Mouse (Mus musculus): ENCODE measurements around the gene Fras1. TPM values are rescaled to one million over a fixed set of nuclear protein-coding genes. Genes with fewer than 3 reads are reported as not detected.

The Fras1 gene
- polyA plus RNA-seq, 1 experiment from 2014 or later, result 12.8 TPM

- H3K9me3 ChIP-seq (replicated peaks), result no peaks in the 10 kb centered on the region
- 58% methylated on average over 5 of the region's 5 CpGs for WGBS
- DNase-seq (ENCODE audit: low spot score), result no peak
- no peak overlapping the region for H3K4me3 ChIP-seq
- H3K27me3 ChIP-seq (ENCODE audit: low read depth, poor library complexity, severe bottlenecking), result no peaks in the 10 kb centered on the region
- H3K4me1 ChIP-seq, result no peaks in the 10 kb centered on the region
- no peak overlapping the region for H3K27ac ChIP-seq
- no peaks in the 10 kb centered on the region for H3K36me3 ChIP-seq
These were observed 249.0 kb downstream of the Fras1 start for GRCm38 (mm10) chr5:96622604-96623352.

- H3K36me3 ChIP-seq, result no peaks in the 10 kb centered on the region
- no peaks in the 10 kb centered on the region for H3K27me3 ChIP-seq (ENCODE audit: low read depth, poor library complexity, severe bottlenecking)
- 72% methylated on average over 8 of the region's 8 CpGs for WGBS
- no peaks in the 10 kb centered on the region for H3K9me3 ChIP-seq (replicated peaks)
- H3K4me3 ChIP-seq, result no peak overlapping the region
- H3K4me1 ChIP-seq, result no peaks in the 10 kb centered on the region
- no peak overlapping the region for H3K27ac ChIP-seq
- no peak for DNase-seq (ENCODE audit: low spot score)
These were observed 256.1 kb downstream of the Fras1 start for GRCm38 (mm10) chr5:96629851-96630250.

- 69% methylated on average over 17 of the region's 17 CpGs for WGBS
- Histone ChIP-seq H3K4me1 (no peaks in the 10 kb centered on the region), H3K4me3 (no peak overlapping the region), H3K36me3 (no peaks in the 10 kb centered on the region), H3K27me3 (ENCODE audit: low read depth, poor library complexity, severe bottlenecking) (no peaks in the 10 kb centered on the region), H3K9me3 (replicated peaks) (no peaks in the 10 kb centered on the region), H3K27ac (no peak overlapping the region)
- DNase-seq (ENCODE audit: low spot score), result no peak
These were observed 261.5 kb downstream of the Fras1 start for GRCm38 (mm10) chr5:96635146-96635862.

- Histone ChIP-seq H3K4me3 (no peak overlapping the region), H3K27me3 (ENCODE audit: low read depth, poor library complexity, severe bottlenecking) (no peaks in the 10 kb centered on the region), H3K36me3 (no peaks in the 10 kb centered on the region), H3K4me1 (no peaks in the 10 kb centered on the region), H3K27ac (no peak overlapping the region), H3K9me3 (replicated peaks) (no peaks in the 10 kb centered on the region)
- DNase-seq (ENCODE audit: low spot score), result no peak
- WGBS, result 90% methylated on average over 5 of the region's 5 CpGs
These were observed 262.1 kb downstream of the Fras1 start for GRCm38 (mm10) chr5:96635866-96636265.

GRCm38 (mm10) chr5:96639213-96639910, 265.6 kb downstream of the Fras1 start:
- no peaks in the 10 kb centered on the region for H3K36me3 ChIP-seq
- H3K4me1 ChIP-seq, result no peaks in the 10 kb centered on the region
- H3K4me3 ChIP-seq, result no peak overlapping the region
- no peaks in the 10 kb centered on the region for H3K27me3 ChIP-seq (ENCODE audit: low read depth, poor library complexity, severe bottlenecking)
- DNase-seq (ENCODE audit: low spot score), result no peak
- WGBS, result 92% methylated on average over 6 of the region's 6 CpGs
- H3K9me3 ChIP-seq (replicated peaks), result no peaks in the 10 kb centered on the region
- H3K27ac ChIP-seq, result no peak overlapping the region

GRCm38 (mm10) chr5:96641297-96641696, 267.5 kb downstream of the Fras1 start:
- no peak for DNase-seq (ENCODE audit: low spot score)
- H3K36me3 ChIP-seq, result no peaks in the 10 kb centered on the region
- no peak overlapping the region for H3K4me3 ChIP-seq
- no peak overlapping the region for H3K27ac ChIP-seq
- 92% methylated on average over 2 of the region's 2 CpGs for WGBS
- H3K9me3 ChIP-seq (replicated peaks), result no peaks in the 10 kb centered on the region
- H3K4me1 ChIP-seq, result no peaks in the 10 kb centered on the region
- H3K27me3 ChIP-seq (ENCODE audit: low read depth, poor library complexity, severe bottlenecking), result no peaks in the 10 kb centered on the region

GRCm38 (mm10) chr5:96675676-96676075, 301.9 kb downstream of the Fras1 start:
- WGBS, result 94% methylated on average over 4 of the region's 4 CpGs
- H3K27me3 ChIP-seq (ENCODE audit: low read depth, poor library complexity, severe bottlenecking), result no peaks in the 10 kb centered on the region
- H3K4me3 ChIP-seq, result no peak overlapping the region
- H3K27ac ChIP-seq, result no peak overlapping the region
- H3K36me3 ChIP-seq, result no peaks in the 10 kb centered on the region
- H3K4me1 ChIP-seq, result no peaks in the 10 kb centered on the region
- no peak for DNase-seq (ENCODE audit: low spot score)
- H3K9me3 ChIP-seq (replicated peaks), result no peaks in the 10 kb centered on the region

- WGBS, result 31% methylated on average over 2 of the region's 2 CpGs
- no peaks in the 10 kb centered on the region for H3K9me3 ChIP-seq (replicated peaks)
- H3K27me3 ChIP-seq (ENCODE audit: low read depth, poor library complexity, severe bottlenecking), result no peaks in the 10 kb centered on the region
- peaks cover 6% of the 10 kb centered on the region for H3K4me1 ChIP-seq
- no peak for DNase-seq (ENCODE audit: low spot score)
- H3K27ac ChIP-seq, result no peak overlapping the region
- H3K4me3 ChIP-seq, result no peak overlapping the region
- H3K36me3 ChIP-seq, result no peaks in the 10 kb centered on the region
These were observed 303.7 kb downstream of the Fras1 start for GRCm38 (mm10) chr5:96677498-96677897.

GRCm38 (mm10) chr5:96681085-96681484, 307.3 kb downstream of the Fras1 start:
- Histone ChIP-seq H3K36me3 (no peaks in the 10 kb centered on the region; the same call in 1 of the 2 replicates), H3K27me3 (ENCODE audit: low read depth, poor library complexity, severe bottlenecking) (no peaks in the 10 kb centered on the region), H3K4me1 (peaks cover 6% of the 10 kb centered on the region), H3K27ac (no peak overlapping the region), H3K4me3 (no peak overlapping the region), H3K9me3 (replicated peaks) (no peaks in the 10 kb centered on the region)
- DNase-seq (ENCODE audit: low spot score), result no peak
- 73% methylated on average over 3 of the region's 3 CpGs for WGBS

GRCm38 (mm10) chr5:96682777-96683176, 309.0 kb downstream of the Fras1 start:
- Histone ChIP-seq H3K36me3 (peaks cover under 1% of the 10 kb centered on the region; the same call in 1 of the 2 replicates), H3K27me3 (ENCODE audit: low read depth, poor library complexity, severe bottlenecking) (no peaks in the 10 kb centered on the region), H3K9me3 (replicated peaks) (no peaks in the 10 kb centered on the region), H3K27ac (no peak overlapping the region), H3K4me3 (no peak overlapping the region), H3K4me1 (peaks cover 6% of the 10 kb centered on the region)
- WGBS, result 74% methylated on average over 2 of the region's 2 CpGs
- no peak for DNase-seq (ENCODE audit: low spot score)

GRCm38 (mm10) chr5:96688885-96689284, 315.1 kb downstream of the Fras1 start:
- H3K9me3 ChIP-seq (replicated peaks), result no peaks in the 10 kb centered on the region
- 87% methylated on average over 2 of the region's 2 CpGs for WGBS
- no peaks in the 10 kb centered on the region for H3K4me1 ChIP-seq
- H3K27me3 ChIP-seq (ENCODE audit: low read depth, poor library complexity, severe bottlenecking), result no peaks in the 10 kb centered on the region
- no peak for DNase-seq (ENCODE audit: low spot score)
- H3K4me3 ChIP-seq, result no peak overlapping the region
- no peak overlapping the region for H3K27ac ChIP-seq
- H3K36me3 ChIP-seq, result peaks cover 2% of the 10 kb centered on the region; the same call in 1 of the 2 replicates

GRCm38 (mm10) chr5:96698972-96699371, 325.2 kb downstream of the Fras1 start:
- Histone ChIP-seq H3K27ac (no peak overlapping the region), H3K4me1 (peaks cover 2% of the 10 kb centered on the region; the same call in 1 of the 2 replicates), H3K4me3 (no peak overlapping the region), H3K36me3 (peaks cover 6% of the 10 kb centered on the region), H3K27me3 (ENCODE audit: low read depth, poor library complexity, severe bottlenecking) (no peaks in the 10 kb centered on the region), H3K9me3 (replicated peaks) (no peaks in the 10 kb centered on the region)
- WGBS, result 83% methylated on average over 8 of the region's 8 CpGs
- DNase-seq (ENCODE audit: low spot score), result no peak
